Mouse (Mus musculus): ENCODE results near the gene Isg20l2.

Gene Isg20l2

GRCm38 (mm10) chr3:87972203-87972664, 42.1 kb downstream of the Isg20l2 start:
- ATAC-seq (ENCODE audit: insufficient number of reproducible peaks, low FRiP score, low TSS enrichment), result no peak

GRCm38 (mm10) chr3:87972776-87973175, 42.7 kb downstream of the Isg20l2 start:
- no peak for ATAC-seq (ENCODE audit: insufficient number of reproducible peaks, low FRiP score, low TSS enrichment)

GRCm38 (mm10) chr3:87973593-87974380, 43.7 kb downstream of the Isg20l2 start:
- no peak for ATAC-seq (ENCODE audit: insufficient number of reproducible peaks, low FRiP score, low TSS enrichment)

- no peak for ATAC-seq (ENCODE audit: insufficient number of reproducible peaks, low FRiP score, low TSS enrichment)
Observed at GRCm38 (mm10) chr3:87974381-87974987, 44.4 kb downstream of the Isg20l2 start.

- no peak for ATAC-seq (ENCODE audit: insufficient number of reproducible peaks, low FRiP score, low TSS enrichment)
Observed at GRCm38 (mm10) chr3:87979493-87979892, 49.4 kb downstream of the Isg20l2 start.

- ATAC-seq (ENCODE audit: insufficient number of reproducible peaks, low FRiP score, low TSS enrichment), result no peak
Observed at GRCm38 (mm10) chr3:87980085-87980484, 50.0 kb downstream of the Isg20l2 start.

- no peak for ATAC-seq (ENCODE audit: insufficient number of reproducible peaks, low FRiP score, low TSS enrichment)
Observed at GRCm38 (mm10) chr3:87980728-87981127, 50.6 kb downstream of the Isg20l2 start.

GRCm38 (mm10) chr3:87981214-87981760, 51.2 kb downstream of the Isg20l2 start:
- ATAC-seq (ENCODE audit: insufficient number of reproducible peaks, low FRiP score, low TSS enrichment), result no peak

- no peak for ATAC-seq (ENCODE audit: insufficient number of reproducible peaks, low FRiP score, low TSS enrichment)
Observed at GRCm38 (mm10) chr3:87981894-87982835, 52.1 kb downstream of the Isg20l2 start.

GRCm38 (mm10) chr3:87982836-87983601, 52.9 kb downstream of the Isg20l2 start:
- ATAC-seq (ENCODE audit: insufficient number of reproducible peaks, low FRiP score, low TSS enrichment), result no peak

- ATAC-seq (ENCODE audit: insufficient number of reproducible peaks, low FRiP score, low TSS enrichment), result no peak
Observed at GRCm38 (mm10) chr3:87983627-87984026, 53.5 kb downstream of the Isg20l2 start.

- ATAC-seq (ENCODE audit: insufficient number of reproducible peaks, low FRiP score, low TSS enrichment), result no peak
Observed at GRCm38 (mm10) chr3:87984094-87984493, 54.0 kb downstream of the Isg20l2 start.

- no peak for ATAC-seq (ENCODE audit: insufficient number of reproducible peaks, low FRiP score, low TSS enrichment)
Observed at GRCm38 (mm10) chr3:87985505-87986320, 55.6 kb downstream of the Isg20l2 start.

GRCm38 (mm10) chr3:87986868-87987267, 56.8 kb downstream of the Isg20l2 start:
- ATAC-seq (ENCODE audit: insufficient number of reproducible peaks, low FRiP score, low TSS enrichment), result peak; percentile 74

GRCm38 (mm10) chr3:87987633-87988032, 57.5 kb downstream of the Isg20l2 start:
- ATAC-seq (ENCODE audit: insufficient number of reproducible peaks, low FRiP score, low TSS enrichment), result no peak

GRCm38 (mm10) chr3:87988068-87988467, 58.0 kb downstream of the Isg20l2 start:
- no peak for ATAC-seq (ENCODE audit: insufficient number of reproducible peaks, low FRiP score, low TSS enrichment)

- ATAC-seq (ENCODE audit: insufficient number of reproducible peaks, low FRiP score, low TSS enrichment), result no peak
Observed at GRCm38 (mm10) chr3:87989935-87990334, 59.8 kb downstream of the Isg20l2 start.

All from cerebellum, adult (tissue).